Mouse (Mus musculus) embryonic stem cell, embryonic (primary cell): ENCODE results near the gene Jchain.

ENCODE experiments used
- CTCF ChIA-PET, 4 experiments: fragments of 300-600 bp in 2 of 4; fragments of 350-600 bp in 2 of 4; sonication (Branson Sonifier 250); formaldehyde crosslinking; loops; one replicate each; lab custom pipeline; 2022; ENCODE audit warnings: inconsistent platforms in 2 of 4; lab: Charles Lee
- POLR2A ChIA-PET, 4 experiments: fragments of 300-600 bp in 2 of 4; fragments of 350-600 bp in 2 of 4; sonication (Branson Sonifier 250); formaldehyde crosslinking; loops; one replicate each; lab custom pipeline; 2022; ENCODE audit warnings: antibody characterized with exemption in 4 of 4, inconsistent platforms in 1 of 4; lab: Charles Lee

Gene Jchain

DNA sequence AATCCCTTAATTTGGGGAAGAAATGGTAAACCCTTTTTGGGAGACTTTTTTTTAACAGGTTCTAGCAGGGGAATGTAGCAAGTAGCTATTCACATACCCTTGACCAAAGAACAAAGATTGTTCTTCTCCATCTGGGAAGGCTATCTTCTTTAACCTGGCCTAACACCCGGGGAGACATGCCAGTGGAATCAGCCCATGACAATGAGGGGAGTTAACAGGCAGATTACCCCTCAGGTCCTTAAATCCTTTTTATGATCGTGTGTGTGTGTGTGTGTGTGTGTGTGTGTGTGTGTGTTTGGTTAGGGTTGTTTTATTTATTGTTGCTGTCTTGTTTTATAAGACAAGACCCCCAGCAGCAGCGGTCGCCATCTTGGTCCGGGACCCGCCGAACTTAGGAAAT lies 17.8 kb upstream of the Jchain start:
- POLR2A ChIA-PET, result interaction anchor here in 3 of 4 experiments (0.6 to 2.5 kb wide), 19 partner anchors 8 to 1047 kb away, joined by 3 to 21 read pairs (median 3); partner anchors contain the start of genes Utp3 (in 3 of the 3), Dck (in 2 of the 3) and Mob1b (in 1 of the 3)

DNA sequence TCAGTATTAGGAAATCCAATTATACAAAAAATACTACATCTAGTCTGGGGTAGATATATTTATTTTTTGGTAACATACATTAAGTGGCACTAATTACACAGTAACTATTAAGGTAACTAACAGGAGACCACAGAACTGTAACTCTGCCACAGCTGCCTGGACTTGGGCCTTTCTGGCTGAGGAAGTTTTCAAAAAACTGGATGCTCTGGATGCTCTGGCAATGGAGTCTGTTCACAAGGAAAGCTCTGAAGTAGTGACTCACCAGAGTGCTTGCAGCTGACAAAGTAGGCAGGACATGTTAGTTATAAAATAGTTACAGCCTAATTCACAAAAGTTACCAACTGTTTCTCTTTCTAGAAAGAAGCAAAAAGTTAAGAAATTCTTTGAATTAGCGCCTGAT lies 16.7 kb upstream of the Jchain start:
- ChIA-PET CTCF (interaction anchor here in 3 of 4 experiments (1.0 to 1.6 kb wide), 3 partner anchors 9 to 10 kb away, joined by 3 to 8 read pairs (median 6); partner anchors contain the start of gene Utp3 (in 3 of the 3)), POLR2A (interaction anchor here in 2 of 4 experiments (1.2 to 2.5 kb wide), 5 partner anchors 9 to 220 kb away, joined by 3 to 21 read pairs (median 7); partner anchors contain the start of genes Utp3 (in 2 of the 2) and Dck (in 1 of the 2))

More for the DNA sequence above, 17.8 kb upstream of the Jchain start:
- CTCF ChIA-PET, result interaction anchor here in 3 of 4 experiments (1.0 to 1.6 kb wide), 3 partner anchors 8 to 9 kb away, joined by 3 to 8 read pairs (median 6); partner anchors contain the start of gene Utp3 (in 3 of the 3)

DNA sequence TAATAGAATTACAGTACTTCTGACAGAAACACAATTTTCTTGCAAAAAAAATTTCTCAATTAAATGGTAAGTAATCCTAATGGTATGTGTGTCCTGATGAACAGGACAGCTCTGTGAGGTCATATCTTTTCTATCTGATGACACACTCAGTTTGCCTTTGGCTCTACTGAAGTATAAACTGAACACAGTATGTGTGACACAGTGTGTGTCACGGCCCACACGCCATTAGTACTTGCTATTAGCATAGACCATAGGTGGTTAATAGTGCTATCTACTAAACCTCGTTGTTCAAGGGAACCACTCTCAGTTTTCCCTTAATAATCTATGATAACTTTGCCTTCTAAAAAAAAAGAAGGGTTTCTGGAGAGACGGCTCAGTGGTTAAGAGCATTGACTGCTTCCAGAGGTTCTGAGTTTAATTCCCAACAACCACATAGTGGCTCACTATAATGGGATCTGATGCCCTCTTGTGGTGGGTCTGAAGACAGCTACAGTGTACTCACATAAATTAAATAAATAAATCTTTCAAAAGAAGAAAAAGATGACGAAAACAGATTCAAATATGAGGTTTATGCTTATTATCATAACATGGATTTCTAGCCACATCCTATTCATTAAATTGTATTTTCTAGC lies 15.1 kb upstream of the Jchain start:
- CTCF ChIA-PET, result interaction anchor here in 3 of 4 experiments (0.6 to 1.6 kb wide), 5 partner anchors 10 to 70 kb away, joined by 3 to 6 read pairs (median 3); partner anchors contain the start of gene Utp3 (in 2 of the 3)

DNA sequence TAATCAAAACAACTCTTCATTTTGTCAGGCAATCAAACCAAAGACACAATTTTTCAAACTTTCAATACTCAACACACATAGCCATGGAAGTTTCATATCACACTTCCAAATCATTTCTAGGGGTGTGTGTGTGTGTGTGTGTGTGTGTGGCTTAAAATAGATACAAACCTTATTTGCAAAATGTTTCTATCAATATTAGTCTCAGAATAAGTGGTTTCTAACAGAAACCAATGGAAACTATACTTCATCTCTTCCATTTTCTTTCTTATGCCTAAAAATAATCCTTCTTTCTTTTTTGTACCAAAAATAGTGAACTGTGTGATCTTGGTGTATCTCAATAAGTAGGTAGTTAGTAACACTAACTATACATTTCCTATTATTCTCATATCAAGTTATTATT lies 13.2 kb upstream of the Jchain start:
- POLR2A ChIA-PET, result no interaction called here
- CTCF ChIA-PET, result no interaction called here

More for the DNA sequence above, 15.1 kb upstream of the Jchain start:
- POLR2A ChIA-PET, result interaction anchor here in 2 of 4 experiments (1.0 to 1.4 kb wide), 2 partner anchors 11 to 22 kb away, joined by 3 to 7 read pairs; partner anchors contain the start of genes Rufy3 (in 1 of the 2) and Utp3 (in 1 of the 2)

DNA sequence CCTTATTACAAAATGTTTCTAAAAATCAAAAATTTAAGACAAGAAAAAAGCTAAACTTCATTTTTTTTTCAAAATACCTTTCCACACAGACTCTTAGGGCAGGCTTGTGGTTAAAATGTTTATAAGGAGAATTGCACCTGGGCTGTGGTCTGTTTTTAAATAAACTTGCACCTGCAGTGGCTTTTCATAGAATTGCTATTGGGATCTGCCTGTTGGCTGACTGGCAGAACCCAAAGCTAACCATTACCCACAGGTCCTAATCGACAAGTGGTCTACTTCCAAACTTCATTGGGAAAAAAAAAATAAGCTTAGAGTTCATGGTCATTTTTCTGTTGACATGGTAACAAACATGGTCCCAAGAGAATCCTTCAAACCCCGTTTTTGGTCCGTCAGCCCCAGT lies 7.0 kb upstream of the Jchain start:
- ChIA-PET POLR2A (interaction anchor here in 1 of 4 experiments (1.0 kb wide), 1 partner anchor 19 kb away, joined by 3 read pairs; no protein-coding TSS in a partner anchor), CTCF (no interaction called here)

DNA sequence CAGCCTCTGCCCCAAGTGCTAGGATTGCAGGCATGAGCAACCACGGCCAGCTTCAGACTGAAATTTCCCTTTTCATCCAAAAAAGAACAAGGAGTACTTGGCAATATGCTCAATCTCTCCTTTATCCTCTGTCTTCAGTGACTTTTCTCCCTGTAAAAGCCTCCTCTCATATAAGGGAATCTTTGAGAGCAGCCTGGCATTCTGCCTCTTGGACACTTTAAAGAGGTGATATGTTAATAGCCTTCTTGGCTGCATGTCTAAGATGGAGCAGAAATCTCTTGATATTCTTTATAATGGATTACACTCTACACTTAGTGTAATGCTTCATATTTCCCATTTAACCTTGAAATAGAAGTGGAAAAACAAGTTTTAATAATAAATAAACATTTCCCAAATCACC lies 3.2 kb upstream of the Jchain start:
- ChIA-PET CTCF (interaction anchor here in 1 of 4 experiments (0.7 kb wide), 2 partner anchors 10 to 12 kb away, joined by 3 read pairs; no protein-coding TSS in a partner anchor), POLR2A (no interaction called here)

DNA sequence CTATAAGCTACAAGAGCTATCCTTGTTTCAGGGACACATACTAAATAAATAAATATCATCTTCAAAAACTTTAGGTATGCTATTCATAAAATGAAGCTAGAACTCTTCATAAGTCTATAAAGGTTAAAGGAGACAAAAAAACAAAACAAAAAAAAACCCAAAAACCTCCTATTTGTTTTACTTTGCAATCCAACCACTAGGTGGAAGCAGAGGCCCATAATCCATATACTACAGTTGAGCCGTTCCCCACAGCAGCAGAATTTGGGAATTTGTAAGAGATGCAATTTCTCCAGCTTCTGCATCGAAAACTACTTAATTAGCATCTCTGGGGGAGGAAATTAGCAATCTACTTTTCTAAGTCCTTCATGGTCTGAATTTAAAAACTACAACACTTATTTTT lies 8.5 kb downstream of the Jchain start:
- CTCF ChIA-PET, result interaction anchor here in 3 of 4 experiments (0.7 to 1.7 kb wide), 5 partner anchors 35 to 670 kb away, joined by 3 to 8 read pairs (median 4); partner anchors contain the start of gene Utp3 (in 1 of the 3)
- POLR2A ChIA-PET, result no interaction called here

DNA sequence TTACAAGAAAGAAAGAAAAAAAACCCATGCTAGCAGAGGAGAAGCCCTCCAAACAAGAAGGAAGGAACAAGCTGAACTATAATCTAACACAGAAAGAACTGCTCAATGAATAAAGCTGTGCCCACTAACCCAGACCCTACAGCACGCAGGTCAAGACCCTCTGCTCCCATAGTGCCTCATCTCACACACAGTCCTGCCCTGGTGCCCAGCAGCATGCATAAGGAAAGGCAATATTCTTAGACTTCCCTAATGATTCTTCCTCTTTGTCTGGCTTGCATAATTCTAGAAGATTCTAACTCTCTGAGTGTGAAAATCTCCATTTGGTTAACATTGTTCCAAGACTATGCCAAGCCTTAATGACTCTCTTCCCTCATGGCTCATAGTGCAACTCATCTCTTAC lies 18.7 kb downstream of the Jchain start:
- ChIA-PET POLR2A (no interaction called here), CTCF (no interaction called here)

DNA sequence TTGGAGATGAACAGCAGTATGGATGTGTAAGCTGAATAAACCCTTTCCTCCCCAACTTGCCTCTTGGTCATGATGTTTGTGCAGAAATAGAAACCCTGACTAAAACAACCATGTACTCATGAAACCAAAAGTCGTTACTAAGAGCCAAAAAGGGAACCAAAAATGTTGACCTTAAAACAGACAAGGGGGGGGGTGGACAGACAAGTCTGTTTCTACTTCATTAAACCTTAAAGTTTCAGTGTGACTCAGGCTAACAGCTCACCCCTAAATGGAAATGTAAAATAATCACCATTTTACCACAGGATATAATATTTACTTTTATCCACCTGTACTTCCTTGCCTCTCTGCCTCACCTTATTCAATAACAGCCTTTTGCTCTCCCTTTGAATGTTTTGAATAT lies 19.1 kb downstream of the Jchain start:
- POLR2A ChIA-PET, result interaction anchor here in 1 of 4 experiments (0.7 kb wide), 1 partner anchor 181 kb away, joined by 4 read pairs; no protein-coding TSS in a partner anchor
- CTCF ChIA-PET, result no interaction called here

DNA sequence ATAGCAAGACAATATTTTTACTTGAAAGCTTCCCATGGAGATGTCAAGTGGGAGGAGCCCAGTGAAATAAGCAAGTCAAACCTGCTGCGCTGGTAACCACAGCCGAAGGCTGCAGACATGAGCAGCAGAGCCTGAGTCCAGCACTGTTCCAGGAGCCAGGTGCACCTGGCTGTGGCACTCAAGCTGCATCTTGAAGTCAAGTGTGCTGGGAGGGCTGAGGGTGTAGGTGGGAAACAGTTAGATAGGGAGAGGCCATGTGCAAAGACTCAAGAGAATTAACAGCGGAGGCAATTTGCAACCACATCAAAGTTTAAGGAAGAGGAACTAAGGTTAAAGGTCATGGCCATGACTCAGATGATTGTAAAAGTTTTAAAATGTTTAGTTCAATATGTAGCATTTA lies 27.9 kb downstream of the Jchain start:
- ChIA-PET POLR2A (no interaction called here), CTCF (no interaction called here)

DNA sequence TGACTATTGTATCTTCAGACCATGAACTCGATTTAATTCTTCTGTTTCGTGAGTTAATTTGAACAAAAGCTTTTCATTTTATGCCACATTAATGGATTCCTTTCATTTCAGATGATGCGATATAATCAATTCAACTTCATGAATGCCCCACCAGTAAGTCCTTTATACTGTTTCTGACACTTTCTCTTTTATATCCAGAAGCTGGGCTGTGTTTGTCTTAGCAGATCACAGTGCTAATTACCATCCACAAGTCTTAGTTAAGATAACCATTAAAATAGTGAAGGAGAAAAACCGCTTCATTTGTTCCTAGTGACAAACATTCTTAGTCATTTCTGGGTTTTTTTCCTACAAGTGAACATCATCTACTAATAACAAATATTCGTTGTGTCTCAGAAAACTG lies 36.6 kb downstream of the Jchain start:
- POLR2A ChIA-PET, result no interaction called here
- CTCF ChIA-PET, result no interaction called here

DNA sequence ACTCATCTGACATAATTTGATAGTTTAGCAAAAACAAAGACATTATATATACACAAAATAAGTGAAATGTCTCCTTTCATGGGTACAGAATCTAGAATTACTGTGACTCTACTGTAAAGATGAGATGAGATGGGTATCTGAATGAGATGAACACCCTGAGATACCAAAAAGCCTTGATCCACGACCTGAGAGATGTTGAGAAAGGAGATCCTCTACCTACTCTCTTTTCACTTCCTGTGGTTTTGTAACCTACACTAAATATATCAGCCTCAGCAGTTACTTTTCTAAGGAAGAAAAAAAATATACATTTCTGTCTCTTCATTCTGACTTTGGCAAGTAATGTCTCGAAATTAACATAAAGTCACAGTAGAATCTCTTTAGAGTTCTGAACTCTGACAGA lies 38.7 kb downstream of the Jchain start:
- CTCF ChIA-PET, result no interaction called here
- POLR2A ChIA-PET, result no interaction called here

DNA sequence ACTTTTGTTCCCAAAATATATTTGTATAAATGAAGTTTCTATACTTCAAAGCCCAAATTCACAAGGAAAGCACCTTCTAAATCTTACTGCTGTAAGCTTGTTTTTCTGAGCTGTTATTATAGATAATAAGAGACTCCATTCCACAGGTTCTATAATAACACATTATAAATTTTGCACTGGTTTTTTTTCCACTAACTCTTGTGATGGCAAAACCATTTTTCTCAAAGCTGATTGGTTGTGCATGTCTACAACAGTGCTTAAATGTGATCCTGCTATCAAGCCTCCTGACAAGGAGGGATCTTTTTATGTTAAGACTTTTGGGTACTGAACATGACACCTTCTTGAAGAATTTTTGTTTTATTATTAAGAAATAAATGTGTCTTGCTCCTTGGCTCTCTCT lies 40.0 kb downstream of the Jchain start, which contains the start of gene Enam:
Enam (plus strand) TSS at position 301 of the 400 bp plus-strand sequence.
- CTCF ChIA-PET, result no interaction called here
- POLR2A ChIA-PET, result no interaction called here
